Mouse (Mus musculus): ENCODE data around the gene Pde6h. TPM values are rescaled to one million over a fixed set of nuclear protein-coding genes. Genes with fewer than 3 reads are reported as not detected.

Gene Pde6h
- total and polyA plus RNA-seq, 3 experiments = 0.08 TPM; not detected in 2

GRCm38 (mm10) chr6:136889554-136889953 lies 34.1 kb upstream of the Pde6h start:
- H3K9ac ChIP-seq (ENCODE audit: control insufficient read depth, low read depth, low read length, poor library complexity, severe bottlenecking) = no peak overlapping the region
- peaks cover 0 to 5% of the 10 kb centered on the region in 2 experiments; a peak in 2 of 4 replicates for H3K27me3 ChIP-seq (ENCODE audit: control insufficient read depth in 1 of 2, insufficient read depth in 2 of 2, low read length in 2 of 2)
- H3K36me3 ChIP-seq (ENCODE audit: control insufficient read depth in 1 of 2, insufficient read depth in 2 of 2, low read length in 2 of 2) = no peaks in the 10 kb centered on the region
- no peak for DNase-seq (ENCODE audit: low read depth, low spot score)
- H3K79me2 ChIP-seq (ENCODE audit: control insufficient read depth, insufficient read depth, low read length, poor library complexity) = no peaks in the 10 kb centered on the region
- H3K27ac ChIP-seq (ENCODE audit: control insufficient read depth, low read depth, low read length) = no peak overlapping the region
- no peaks in the 10 kb centered on the region for H3K4me1 ChIP-seq (ENCODE audit: control insufficient read depth in 1 of 2, insufficient read depth in 2 of 2, low read length in 2 of 2)
- TF ChIP-seq MAFK (IDR thresholded peaks at IDR 0.05; ENCODE audit: borderline replicate concordance, low read depth, low read length) (no peak), MYB (IDR thresholded peaks at IDR 0.05; ENCODE audit: low read depth, low read length) (no peak), POLR2A (IDR thresholded peaks at IDR 0.05; ENCODE audit: control insufficient read depth in 1 of 2, insufficient read depth in 1 of 2, low read depth in 1 of 2, low read length in 2 of 2, poor library complexity in 1 of 2) (no peak), RCOR1 (IDR thresholded peaks at IDR 0.05; ENCODE audit: low read depth, low read length) (no peak), ETS1 (IDR thresholded peaks at IDR 0.05; ENCODE audit: low read depth, low read length) (no peak), HCFC1 (IDR thresholded peaks at IDR 0.05; ENCODE audit: low read depth, low read length) (no peak), BHLHE40 (IDR thresholded peaks at IDR 0.05; ENCODE audit: borderline replicate concordance, low read depth, low read length) (no peak), NRF1 (IDR thresholded peaks at IDR 0.05; ENCODE audit: insufficient read depth, low read depth, low read length, poor library complexity, severe bottlenecking) (no peak), USF2 (IDR thresholded peaks at IDR 0.05; ENCODE audit: borderline replicate concordance in 1 of 2, insufficient read depth in 1 of 2, low read depth in 1 of 2, low read length in 2 of 2) (no peak), E2F4 (IDR thresholded peaks at IDR 0.05; ENCODE audit: borderline replicate concordance, low read depth, low read length) (no peak), MEF2A (IDR thresholded peaks at IDR 0.05; ENCODE audit: extremely low read depth, insufficient replicate concordance, low read depth, low read length, poor library complexity, severe bottlenecking) (no peak), KAT2A (conservative IDR thresholded peaks at IDR 0.05; ENCODE audit: low read depth, low read length) (no peak), MXI1 (IDR thresholded peaks at IDR 0.05; ENCODE audit: low read depth, low read length) (no peak), NELFE (IDR thresholded peaks at IDR 0.05; ENCODE audit: low read depth, low read length) (no peak), ZMIZ1 (IDR thresholded peaks at IDR 0.05; ENCODE audit: low read depth, low read length) (no peak), ZNF384 (IDR thresholded peaks at IDR 0.05; ENCODE audit: low read depth, low read length) (no peak), JUND (IDR thresholded peaks at IDR 0.05; ENCODE audit: low read depth, low read length) (no peak)
- H3K4me3 ChIP-seq (ENCODE audit: control insufficient read depth in 1 of 2, insufficient read depth in 1 of 2, low read depth in 2 of 2, low read length in 2 of 2) = no peak overlapping the region
- no peaks in the 10 kb centered on the region for H3K9me3 ChIP-seq (replicated peaks; ENCODE audit: insufficient read depth, low read length)

- H3K4me1 ChIP-seq (ENCODE audit: control insufficient read depth in 1 of 2, insufficient read depth in 2 of 2, low read length in 2 of 2) = no peaks in the 10 kb centered on the region
- no peak overlapping the region for H3K27ac ChIP-seq (ENCODE audit: control insufficient read depth, low read depth, low read length)
- peaks cover 0 to 7% of the 10 kb centered on the region in 2 experiments; a peak in 2 of 4 replicates for H3K27me3 ChIP-seq (ENCODE audit: control insufficient read depth in 1 of 2, insufficient read depth in 2 of 2, low read length in 2 of 2)
- H3K79me2 ChIP-seq (ENCODE audit: control insufficient read depth, insufficient read depth, low read length, poor library complexity) = no peaks in the 10 kb centered on the region
- no peak overlapping the region for H3K4me3 ChIP-seq (ENCODE audit: control insufficient read depth in 1 of 2, insufficient read depth in 1 of 2, low read depth in 2 of 2, low read length in 2 of 2)
- H3K36me3 ChIP-seq (ENCODE audit: control insufficient read depth in 1 of 2, insufficient read depth in 2 of 2, low read length in 2 of 2) = no peaks in the 10 kb centered on the region
- H3K9ac ChIP-seq (ENCODE audit: control insufficient read depth, low read depth, low read length, poor library complexity, severe bottlenecking) = no peak overlapping the region
- no peaks in the 10 kb centered on the region for H3K9me3 ChIP-seq (replicated peaks; ENCODE audit: insufficient read depth, low read length)
- peak; percentile 6 for DNase-seq (ENCODE audit: low read depth, low spot score)
- TF ChIP-seq ZKSCAN1 (IDR thresholded peaks at IDR 0.05; ENCODE audit: low read depth, low read length) = no peak
- no peak for TF ChIP-seq KAT2A (conservative IDR thresholded peaks at IDR 0.05; ENCODE audit: low read depth, low read length)
- no peak for TF ChIP-seq NELFE (IDR thresholded peaks at IDR 0.05; ENCODE audit: low read depth, low read length)
- TF ChIP-seq TCF12 (IDR thresholded peaks at IDR 0.05; ENCODE audit: low read depth, low read length) = no peak
- TF ChIP-seq EP300 (IDR thresholded peaks at IDR 0.05; ENCODE audit: low read depth in 1 of 2, low read length in 2 of 2) = no peak
- no peak for TF ChIP-seq CTCF (IDR thresholded peaks at IDR 0.05 in 2 of 3, conservative IDR thresholded peaks at IDR 0.05 in 1 of 3; ENCODE audit: control insufficient read depth in 1 of 3, insufficient read depth in 1 of 3, low read depth in 2 of 3, low read length in 3 of 3, poor library complexity in 1 of 3, severe bottlenecking in 1 of 3)
- TF ChIP-seq MAX (IDR thresholded peaks at IDR 0.05; ENCODE audit: low read length) = no peak
- TF ChIP-seq CHD2 (IDR thresholded peaks at IDR 0.05; ENCODE audit: low read length) = no peak
- TF ChIP-seq HCFC1 (IDR thresholded peaks at IDR 0.05; ENCODE audit: low read depth, low read length) = no peak
- TF ChIP-seq ZNF384 (IDR thresholded peaks at IDR 0.05; ENCODE audit: low read depth, low read length) = no peak
- TF ChIP-seq ELF1 (IDR thresholded peaks at IDR 0.05; ENCODE audit: low read depth, low read length) = no peak
- no peak for TF ChIP-seq POLR2AphosphoS5 (IDR thresholded peaks at IDR 0.05; ENCODE audit: borderline replicate concordance, low read depth, low read length)
- TF ChIP-seq GATA1 (IDR thresholded peaks at IDR 0.05; ENCODE audit: low read depth, low read length) = no peak
- no peak for TF ChIP-seq TBP (IDR thresholded peaks at IDR 0.05; ENCODE audit: low read depth, low read length)
Measured at GRCm38 (mm10) chr6:136892002-136892401, 31.6 kb upstream of the Pde6h start.

All from MEL (cell line).